Mouse (Mus musculus) embryonic facial prominence, embryonic 13.5 days (tissue): ENCODE measurements around the gene Oma1. TPM values are rescaled to one million over a fixed set of nuclear protein-coding genes. Genes with fewer than 3 reads are reported as not detected.

Experiments
- ATAC-seq: fragments of 200-750 bp; cut with Nextera tagmentation; 2 replicates; pipeline ENCODE4 v1.8.0; 2017; ENCODE audit warnings: low read depth; ENCODE audit not compliant: insufficient number of reproducible peaks, insufficient read depth, low FRiP score, low TSS enrichment
- H3K27ac ChIP-seq: fragments of 300-500 bp; sonication (generic); 2 replicates; pipeline ENCODE4 v1.5.1; 2015; ENCODE audit warnings: moderate library complexity, mild to moderate bottlenecking, inconsistent platforms
- H3K27me3 ChIP-seq: fragments of 300-500 bp; sonication (generic); 2 replicates; pipeline ENCODE4 v1.6.1; 2015; ENCODE audit warnings: mild to moderate bottlenecking, inconsistent platforms
- H3K36me3 ChIP-seq: fragments of 300-500 bp; sonication (generic); 2 replicates; pipeline ENCODE4 v1.6.1; 2015; ENCODE audit warnings: mild to moderate bottlenecking, inconsistent platforms
- H3K4me1 ChIP-seq: fragments of 300-500 bp; sonication (generic); 2 replicates; pipeline ENCODE4 v1.6.1; 2015; ENCODE audit warnings: inconsistent platforms
- H3K4me2 ChIP-seq: fragments of 300-500 bp; sonication (generic); 2 replicates; pipeline ENCODE4 v1.6.1; 2015; ENCODE audit warnings: moderate library complexity, mild to moderate bottlenecking, inconsistent platforms
- H3K4me3 ChIP-seq: fragments of 300-500 bp; sonication (generic); 2 replicates; pipeline ENCODE4 v1.5.1; 2015; ENCODE audit warnings: mild to moderate bottlenecking, inconsistent platforms
- H3K9ac ChIP-seq: fragments of 300-500 bp; sonication (generic); 2 replicates; pipeline ENCODE4 v1.6.1; 2015; ENCODE audit warnings: mild to moderate bottlenecking, inconsistent platforms
- H3K9me3 ChIP-seq: fragments of 300-500 bp; sonication (generic); 2 replicates; pipeline ENCODE4 v1.6.1; 2016; ENCODE audit warnings: inconsistent platforms
- WGBS: fragments of 180-500 bp; shearing (Covaris S2); methylation state at CpG from one replicate; pipeline ENCODE4 v1.1.7; 2015; ENCODE audit warnings: mixed read lengths; 5-methylcytosine and 5-hydroxymethylcytosine counted together
- polyA plus RNA-seq: library from polyadenylated mRNA; unstranded; fragments of >200 nt; fragmentation: Nextera tagmentation; extraction: Ambion mirVana; gene quantifications from 2 replicates; pipeline ENCODE4 v1.2.1, GENCODE M21; 2015

The Oma1 gene
- polyA plus RNA-seq, 1 experiment from 2014 or later: 14.9 TPM

DNA sequence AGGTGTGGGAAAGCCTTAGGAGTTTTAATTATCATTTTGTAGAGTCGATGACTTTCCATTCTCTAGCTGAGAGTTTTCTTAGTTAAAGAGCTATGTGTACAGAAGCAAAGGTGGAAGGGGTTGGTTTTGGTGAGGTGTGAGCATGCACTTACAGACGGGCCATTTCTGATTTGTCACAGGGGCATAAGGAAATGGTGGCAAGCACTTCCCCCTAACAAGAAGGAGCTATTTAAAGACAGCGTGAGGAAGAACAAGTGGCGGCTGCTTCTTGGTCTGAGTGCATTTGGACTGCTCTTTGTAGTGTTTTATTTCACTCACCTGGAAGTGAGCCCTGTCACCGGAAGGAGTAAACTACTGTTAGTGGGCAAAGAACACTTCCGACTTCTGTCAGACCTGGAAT, 7.8 kb downstream of the Oma1 start:
- no peak for ATAC-seq

DNA sequence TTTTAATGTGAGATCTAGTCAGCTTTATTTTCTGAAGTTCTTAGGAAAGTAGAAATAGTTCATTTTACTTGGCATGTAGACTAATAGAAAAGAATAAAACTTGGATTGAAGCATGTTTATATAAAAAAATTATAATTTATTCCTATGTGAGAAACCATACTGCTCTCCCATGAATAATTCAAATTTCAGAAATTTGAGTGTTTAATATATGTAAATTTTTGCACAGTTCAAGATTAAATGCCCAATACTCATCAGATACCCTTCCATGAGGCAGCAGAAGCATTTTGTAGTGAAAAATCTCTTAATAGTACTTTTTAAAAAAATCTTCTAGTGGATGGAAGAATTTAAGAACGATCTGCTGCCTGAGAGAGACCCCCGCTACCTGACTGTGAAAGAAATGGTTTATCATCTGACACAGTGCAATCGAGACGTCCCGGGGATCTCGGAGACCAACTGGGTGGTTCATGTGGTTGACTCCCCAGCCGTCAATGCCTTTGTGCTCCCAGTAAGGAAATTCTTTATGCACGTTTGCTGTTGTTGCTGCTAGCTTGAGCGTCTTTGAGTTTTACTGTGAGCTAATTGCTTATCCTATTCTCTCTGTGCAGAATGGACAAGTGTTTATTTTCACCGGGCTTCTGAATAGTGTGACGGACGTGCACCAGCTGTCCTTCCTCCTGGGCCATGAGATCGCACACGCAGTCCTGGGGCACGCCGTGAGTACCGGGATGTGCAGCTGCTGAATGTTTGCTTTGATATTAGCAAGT, 11.3 kb downstream of the Oma1 start:
- H3K9me3 ChIP-seq: no peaks in the 10 kb centered on the region
- 0 out of 2 replicates have a peak, but pooled peaks cover 7% of the 10 kb centered on the region for H3K36me3 ChIP-seq
- 67% methylated on average over 17 of the region's 17 CpGs for WGBS
- H3K4me2 ChIP-seq: no peak overlapping the region
- H3K27me3 ChIP-seq: no peaks in the 10 kb centered on the region
- no peak for ATAC-seq
- no peak overlapping the region for H3K9ac ChIP-seq
- H3K4me3 ChIP-seq: no peak overlapping the region
- H3K27ac ChIP-seq: no peak overlapping the region
- no peaks in the 10 kb centered on the region for H3K4me1 ChIP-seq

More for the DNA sequence above, 7.8 kb downstream of the Oma1 start:
- Histone ChIP-seq H3K4me2 (no peak overlapping the region), H3K27me3 (no peaks in the 10 kb centered on the region), H3K4me1 (no peaks in the 10 kb centered on the region), H3K27ac (no peak overlapping the region), H3K9ac (no peak overlapping the region), H3K36me3 (0 out of 2 replicates have a peak, but pooled peaks cover 7% of the 10 kb centered on the region), H3K9me3 (no peaks in the 10 kb centered on the region), H3K4me3 (no peak overlapping the region)
- 84% methylated on average over 6 of the region's 6 CpGs for WGBS

DNA sequence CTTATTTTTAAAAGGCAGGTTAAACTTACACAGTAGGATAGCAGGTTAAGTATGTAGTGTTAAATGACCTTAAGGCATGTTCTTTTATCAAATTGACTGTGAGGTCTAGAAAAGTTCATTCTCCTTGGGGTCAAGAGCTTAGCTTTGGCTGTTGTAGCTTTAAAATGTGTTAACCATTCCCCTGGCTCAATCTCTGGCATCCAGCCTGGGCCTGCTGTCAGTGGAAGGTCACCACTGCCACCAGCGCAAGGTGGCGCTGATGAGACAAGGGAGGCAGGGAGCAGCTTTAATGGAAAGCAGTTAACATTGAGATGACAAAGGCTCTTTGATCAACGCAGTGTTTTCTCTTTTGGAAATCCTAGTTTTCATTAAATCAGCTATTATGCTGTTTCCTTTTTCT, 13.4 kb downstream of the Oma1 start:
- Histone ChIP-seq H3K4me3 (no peak overlapping the region), H3K9me3 (no peaks in the 10 kb centered on the region), H3K27ac (no peak overlapping the region), H3K27me3 (no peaks in the 10 kb centered on the region), H3K36me3 (peaks cover 7% of the 10 kb centered on the region), H3K4me2 (no peak overlapping the region), H3K9ac (no peak overlapping the region), H3K4me1 (no peaks in the 10 kb centered on the region)
- WGBS: 69% methylated on average over 3 of the region's 3 CpGs
- ATAC-seq: no peak

DNA sequence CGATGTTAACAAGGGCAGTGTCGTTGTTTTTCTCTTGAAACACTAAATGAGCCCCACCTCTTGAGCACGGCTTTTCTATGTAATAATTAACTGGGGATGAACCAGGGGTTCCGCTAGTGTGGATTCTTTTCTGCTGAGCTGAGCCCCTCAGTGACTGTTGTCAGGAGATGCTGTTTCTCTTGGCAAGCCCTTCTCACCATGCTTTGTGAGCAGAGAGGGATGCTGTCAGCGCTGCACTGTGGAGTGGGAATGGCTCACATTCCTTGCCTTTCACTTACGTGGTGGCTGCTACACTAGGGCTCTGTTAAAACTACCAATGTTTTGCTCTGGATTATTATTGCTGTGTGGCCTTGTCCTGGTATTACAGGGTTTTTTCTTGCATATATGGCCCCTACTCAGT, 15.7 kb downstream of the Oma1 start:
- no peaks in the 10 kb centered on the region for H3K9me3 ChIP-seq
- WGBS: 86% methylated on average over 6 of the region's 6 CpGs
- no peak for ATAC-seq
- no peak overlapping the region for H3K27ac ChIP-seq
- no peaks in the 10 kb centered on the region for H3K4me1 ChIP-seq
- H3K27me3 ChIP-seq: no peaks in the 10 kb centered on the region
- H3K4me2 ChIP-seq: no peak overlapping the region
- peaks cover 15% of the 10 kb centered on the region for H3K36me3 ChIP-seq
- no peak overlapping the region for H3K9ac ChIP-seq
- no peak overlapping the region for H3K4me3 ChIP-seq

DNA sequence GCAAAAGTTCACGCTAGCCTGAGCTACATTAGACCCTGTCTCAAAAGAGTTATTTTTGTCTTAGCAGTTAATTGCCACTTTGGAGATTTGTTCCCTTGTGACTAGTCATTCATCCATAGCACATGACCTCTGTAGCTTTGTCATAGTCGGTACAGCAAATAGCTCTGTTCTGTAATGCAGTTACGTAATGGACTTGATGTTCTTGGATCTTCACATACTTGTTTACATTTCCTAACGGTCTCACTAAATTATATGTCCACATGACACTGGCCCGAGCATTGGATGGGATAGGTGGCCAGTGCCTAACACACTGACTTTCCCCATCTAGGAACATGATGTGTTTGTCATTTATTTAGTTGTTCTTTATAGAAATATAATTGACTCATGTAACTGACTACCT, 21.5 kb downstream of the Oma1 start:
- H3K27ac ChIP-seq: no peak overlapping the region
- H3K27me3 ChIP-seq: no peaks in the 10 kb centered on the region
- no peak overlapping the region for H3K4me2 ChIP-seq
- peaks cover 15% of the 10 kb centered on the region for H3K36me3 ChIP-seq
- no peak overlapping the region for H3K9ac ChIP-seq
- WGBS: 74% methylated on average over 5 of the region's 5 CpGs
- ATAC-seq: no peak
- no peaks in the 10 kb centered on the region for H3K9me3 ChIP-seq
- H3K4me1 ChIP-seq: no peaks in the 10 kb centered on the region
- H3K4me3 ChIP-seq: no peak overlapping the region

DNA sequence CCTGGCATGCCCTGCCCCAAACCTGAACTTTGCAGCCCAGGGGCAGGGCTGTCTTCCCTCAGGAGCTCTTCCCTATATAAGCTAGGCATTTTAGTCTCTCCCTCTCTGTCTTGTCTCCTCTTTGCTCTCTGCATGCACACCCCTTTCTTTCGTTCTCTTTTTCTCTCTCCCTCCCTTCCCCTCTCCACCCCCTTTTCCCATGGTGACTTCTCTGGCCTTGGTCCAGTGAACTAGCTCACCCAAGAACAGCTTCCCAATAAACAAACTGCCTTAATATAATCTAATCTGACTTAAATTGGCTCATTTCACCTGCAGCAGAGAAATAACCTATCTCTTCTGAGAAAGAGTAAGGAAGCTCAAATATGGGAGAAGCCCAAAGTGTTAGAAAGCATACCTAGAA, 27.1 kb downstream of the Oma1 start:
- no peak overlapping the region for H3K9ac ChIP-seq
- no peak overlapping the region for H3K27ac ChIP-seq
- 58% methylated on average over 1 of the region's 1 CpGs for WGBS
- H3K27me3 ChIP-seq: no peaks in the 10 kb centered on the region
- no peak for ATAC-seq
- no peaks in the 10 kb centered on the region for H3K9me3 ChIP-seq
- H3K36me3 ChIP-seq: no peaks in the 10 kb centered on the region
- no peaks in the 10 kb centered on the region for H3K4me1 ChIP-seq
- no peak overlapping the region for H3K4me2 ChIP-seq
- H3K4me3 ChIP-seq: no peak overlapping the region

DNA sequence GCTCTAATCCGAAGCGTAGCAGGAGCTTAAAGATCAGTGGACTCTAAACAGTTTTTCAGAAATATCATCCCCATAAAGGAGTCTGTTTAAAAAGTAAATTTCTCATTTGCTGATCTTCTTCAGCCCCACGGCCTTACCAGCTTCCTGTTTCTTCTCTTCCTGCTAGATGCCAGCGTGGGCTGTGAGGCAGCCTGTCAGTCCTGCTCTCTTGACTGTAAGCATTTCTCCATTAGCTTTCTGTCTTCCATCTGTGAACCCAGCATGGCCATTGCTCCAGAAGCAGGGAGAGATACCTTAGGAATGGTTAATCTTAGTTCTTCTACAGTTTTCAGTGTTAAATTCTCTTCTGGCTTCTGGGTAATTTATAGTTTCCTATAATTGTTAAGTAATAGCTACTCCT, 28.0 kb downstream of the Oma1 start:
- WGBS: 59% methylated on average over 4 of the region's 4 CpGs

DNA sequence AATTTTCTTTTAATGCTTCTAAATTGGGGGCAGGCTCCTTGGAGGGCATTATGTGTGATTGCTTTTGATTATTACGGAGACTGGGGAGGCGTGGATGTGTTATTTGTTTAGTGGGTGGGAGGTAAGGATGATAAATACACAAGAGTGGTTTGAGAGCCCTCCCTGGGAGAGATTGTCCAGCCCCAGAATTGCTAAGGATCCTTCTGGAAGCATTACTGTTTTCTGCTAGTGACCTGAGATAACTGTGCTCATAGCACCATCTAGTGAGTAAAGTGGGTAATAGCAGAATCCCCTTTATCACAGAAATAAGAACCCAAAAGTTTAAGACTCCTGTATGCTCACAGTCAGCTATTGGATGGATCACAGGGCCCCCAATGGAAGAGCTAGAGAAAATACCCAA, 32.4 kb downstream of the Oma1 start:
- Histone ChIP-seq H3K4me2 (no peak overlapping the region), H3K36me3 (no peaks in the 10 kb centered on the region), H3K4me3 (no peak overlapping the region), H3K27me3 (no peaks in the 10 kb centered on the region), H3K4me1 (no peaks in the 10 kb centered on the region), H3K9me3 (no peaks in the 10 kb centered on the region), H3K27ac (no peak overlapping the region), H3K9ac (no peak overlapping the region)
- WGBS: 44% methylated on average over 2 of the region's 2 CpGs
- ATAC-seq: no peak

More for the DNA sequence above, 28.0 kb downstream of the Oma1 start:
- no peaks in the 10 kb centered on the region for H3K9me3 ChIP-seq
- H3K4me1 ChIP-seq: no peaks in the 10 kb centered on the region
- H3K27ac ChIP-seq: no peak overlapping the region
- no peak overlapping the region for H3K4me3 ChIP-seq
- no peak overlapping the region for H3K4me2 ChIP-seq
- ATAC-seq: no peak
- no peak overlapping the region for H3K9ac ChIP-seq
- no peaks in the 10 kb centered on the region for H3K27me3 ChIP-seq
- no peaks in the 10 kb centered on the region for H3K36me3 ChIP-seq

DNA sequence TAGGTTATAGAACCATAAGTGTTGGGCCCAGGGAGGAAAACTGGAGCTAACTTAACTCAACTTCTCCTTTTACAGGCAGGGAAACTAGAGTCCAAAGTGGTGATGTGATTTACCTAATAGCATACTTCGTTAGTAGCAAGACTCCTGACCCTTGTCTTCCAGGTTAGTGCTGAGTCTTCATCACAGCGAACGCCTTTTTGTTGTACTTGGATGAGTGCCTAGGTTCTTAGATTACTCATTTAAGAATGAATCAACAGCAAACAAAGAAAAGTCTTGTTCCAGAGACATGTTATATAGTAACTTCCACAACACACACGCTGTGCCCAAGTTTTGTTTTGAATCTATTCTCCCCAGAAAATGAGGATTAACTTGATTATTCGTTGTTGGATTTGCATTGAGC, 33.2 kb downstream of the Oma1 start:
- Histone ChIP-seq H3K36me3 (no peaks in the 10 kb centered on the region), H3K4me2 (no peak overlapping the region), H3K9me3 (no peaks in the 10 kb centered on the region), H3K4me1 (no peaks in the 10 kb centered on the region), H3K27me3 (no peaks in the 10 kb centered on the region), H3K4me3 (no peak overlapping the region), H3K9ac (no peak overlapping the region), H3K27ac (no peak overlapping the region)
- 83% methylated on average over 5 of the region's 5 CpGs for WGBS
- no peak for ATAC-seq

DNA sequence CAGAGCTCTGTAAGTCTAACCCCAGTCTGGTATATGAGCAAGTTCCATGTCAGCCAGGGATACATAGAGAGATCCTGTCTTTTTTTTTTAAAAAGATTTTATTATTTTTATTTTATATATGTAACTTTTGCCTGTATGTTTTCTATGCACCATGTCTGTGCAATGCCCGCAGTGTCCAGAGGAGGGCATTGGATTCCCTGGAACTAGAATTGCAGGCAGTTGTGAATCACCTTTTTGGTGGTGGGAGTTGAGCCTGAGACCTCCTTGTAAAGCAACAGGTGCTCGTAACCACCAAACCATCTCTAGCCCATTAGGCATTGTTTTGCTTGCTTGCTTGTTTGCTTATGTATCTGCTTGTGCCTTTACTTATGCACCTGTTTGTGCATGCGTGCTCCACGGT, 35.6 kb downstream of the Oma1 start:
- H3K9ac ChIP-seq: no peak overlapping the region
- no peak overlapping the region for H3K27ac ChIP-seq
- no peak for ATAC-seq
- no peaks in the 10 kb centered on the region for H3K4me1 ChIP-seq
- H3K9me3 ChIP-seq: no peaks in the 10 kb centered on the region
- H3K36me3 ChIP-seq: no peaks in the 10 kb centered on the region
- H3K4me3 ChIP-seq: no peak overlapping the region
- 86% methylated on average over 4 of the region's 4 CpGs for WGBS
- no peaks in the 10 kb centered on the region for H3K27me3 ChIP-seq
- no peak overlapping the region for H3K4me2 ChIP-seq

DNA sequence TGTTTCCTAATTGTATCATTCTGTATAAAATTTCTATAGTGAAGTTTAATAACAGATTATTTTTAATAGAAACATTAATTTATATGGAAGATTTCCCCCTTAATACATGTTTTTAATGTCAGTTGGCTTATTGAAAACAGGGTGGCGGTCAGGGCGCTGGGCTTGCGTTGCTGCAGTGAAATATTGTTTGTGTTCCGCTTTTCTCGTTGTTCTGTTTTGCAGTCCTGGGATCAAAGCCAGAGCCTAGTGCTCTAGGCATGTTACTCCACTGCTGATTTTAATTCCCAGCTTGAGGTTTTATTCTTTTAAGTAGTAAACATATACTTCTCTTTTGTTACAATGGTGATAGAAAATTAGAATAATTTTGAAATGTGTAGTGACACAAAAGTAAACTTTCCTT, 39.3 kb downstream of the Oma1 start:
- Histone ChIP-seq H3K27me3 (no peaks in the 10 kb centered on the region), H3K27ac (peak overlapping the region; percentile 39; the same call in 1 of the 2 replicates), H3K9me3 (no peaks in the 10 kb centered on the region), H3K4me1 (no peaks in the 10 kb centered on the region), H3K36me3 (no peaks in the 10 kb centered on the region), H3K4me2 (no peak overlapping the region), H3K4me3 (no peak overlapping the region), H3K9ac (no peak overlapping the region)
- WGBS: 52% methylated on average over 5 of the region's 5 CpGs
- no peak for ATAC-seq

DNA sequence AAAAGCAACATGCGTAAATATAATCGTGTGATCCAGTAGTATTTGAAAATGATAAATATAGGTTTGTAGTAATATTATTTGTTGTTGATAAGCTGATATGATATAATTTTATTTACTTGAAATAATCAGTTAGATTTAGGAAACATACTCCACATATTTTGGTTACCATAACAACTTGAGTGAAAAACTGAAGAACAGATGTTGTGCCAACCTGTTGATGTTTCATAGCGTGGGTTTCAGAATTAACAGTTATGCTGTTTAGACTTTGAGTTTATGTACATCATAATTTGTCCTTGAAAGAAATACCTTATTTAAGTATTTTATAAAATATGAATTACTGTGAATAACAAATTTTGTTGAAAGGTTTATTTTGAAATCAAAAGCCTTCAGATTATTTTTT, 43.8 kb downstream of the Oma1 start:
- H3K27ac ChIP-seq: no peak overlapping the region
- H3K4me3 ChIP-seq: no peak overlapping the region
- H3K4me1 ChIP-seq: no peaks in the 10 kb centered on the region
- ATAC-seq: no peak
- 90% methylated on average over 3 of the region's 3 CpGs for WGBS
- no peaks in the 10 kb centered on the region for H3K36me3 ChIP-seq
- no peak overlapping the region for H3K9ac ChIP-seq
- H3K27me3 ChIP-seq: no peaks in the 10 kb centered on the region
- H3K4me2 ChIP-seq: no peak overlapping the region
- no peaks in the 10 kb centered on the region for H3K9me3 ChIP-seq
